Mouse (Mus musculus) MEL (cell line): ENCODE data around the gene Rbm47. TPM values are rescaled to one million over a fixed set of nuclear protein-coding genes. Genes with fewer than 3 reads are reported as not detected.
"Not testable (repeated sequence)": the region's sequence is repeated elsewhere in the genome, so short reads cannot be mapped to it uniquely, and the experiment has no call there.

Experiments
- DNase-seq: peaks from one replicate; pipeline ENCODE4 v3.0.0; 2011; ENCODE audit warnings: low read depth, low spot score
- H3K27ac ChIP-seq: 2 replicates; pipeline ENCODE4 v1.5.1; 2012; ENCODE audit warnings: low read depth, mild to moderate bottlenecking, control low read depth, low read length, moderate library complexity; ENCODE audit not compliant: control insufficient read depth
- H3K27me3 ChIP-seq, 2 experiments: fragments of 150-350 bp in 1 of 2; sonication (generic) in 1 of 2; 2 replicates each; pipeline ENCODE4 v1.6.1; 2012; ENCODE audit warnings: low read length in 2 of 2, mild to moderate bottlenecking in 2 of 2, improper control_type of control experiment in 1 of 2, moderate library complexity in 1 of 2; ENCODE audit not compliant: insufficient read depth in 2 of 2, control insufficient read depth in 1 of 2
- H3K36me3 ChIP-seq, 2 experiments: 2 replicates each; pipeline ENCODE4 v1.6.1; 2012 to 2014; ENCODE audit warnings: low read length in 2 of 2, improper control_type of control experiment in 1 of 2, inconsistent platforms in 1 of 2, mild to moderate bottlenecking in 1 of 2; ENCODE audit not compliant: insufficient read depth in 2 of 2, control insufficient read depth in 1 of 2
- H3K4me1 ChIP-seq, 2 experiments: fragments of 150-350 bp in 1 of 2; sonication (generic) in 1 of 2; 2 replicates each; pipeline ENCODE4 v1.6.1; 2012; ENCODE audit warnings: low read length in 2 of 2, improper control_type of control experiment in 1 of 2, mild to moderate bottlenecking in 1 of 2; ENCODE audit not compliant: insufficient read depth in 2 of 2, control insufficient read depth in 1 of 2
- H3K4me3 ChIP-seq, 2 experiments: fragments of 150-350 bp in 1 of 2; sonication (generic) in 1 of 2; 2 replicates each; pipeline ENCODE4 v1.5.1; 2012; ENCODE audit warnings: low read depth in 2 of 2, low read length in 2 of 2, mild to moderate bottlenecking in 2 of 2, moderate library complexity in 2 of 2, control low read depth in 1 of 2, improper control_type of control experiment in 1 of 2; ENCODE audit not compliant: control insufficient read depth in 1 of 2, insufficient read depth in 1 of 2
- H3K79me2 ChIP-seq: 2 replicates; pipeline ENCODE4 v1.6.1; 2012; ENCODE audit warnings: mild to moderate bottlenecking, low read length, moderate library complexity; ENCODE audit not compliant: control insufficient read depth, poor library complexity, insufficient read depth
- H3K9ac ChIP-seq: 2 replicates; pipeline ENCODE4 v1.6.1; 2012; ENCODE audit warnings: low read depth, mild to moderate bottlenecking, control low read depth, low read length, moderate library complexity; ENCODE audit not compliant: control insufficient read depth, poor library complexity, severe bottlenecking
- H3K9me3 ChIP-seq: fragments of 150-350 bp; sonication (generic); replicated peaks from 2 replicates; pipeline ENCODE4 v1.6.1; 2012; ENCODE audit warnings: mild to moderate bottlenecking, low read length, improper control_type of control experiment, moderate library complexity; ENCODE audit not compliant: insufficient read depth
- CHD2 ChIP-seq: IDR thresholded peaks from 2 replicates; pipeline ENCODE4 v1.6.1; 2011; ENCODE audit warnings: low read length, improper control_type of control experiment
- ETS1 ChIP-seq: IDR thresholded peaks from 2 replicates; pipeline ENCODE4 v1.6.1; 2012; ENCODE audit warnings: low read depth, mild to moderate bottlenecking, inconsistent platforms, low read length, improper control_type of control experiment, moderate library complexity
- KAT2A ChIP-seq: conservative IDR thresholded peaks from 2 replicates; pipeline ENCODE4 v1.6.1; 2012; ENCODE audit warnings: low read depth, low read length, improper control_type of control experiment, inconsistent platforms
- MAZ ChIP-seq: IDR thresholded peaks from 2 replicates; pipeline ENCODE4 v1.6.1; 2012; ENCODE audit warnings: low read depth, mild to moderate bottlenecking, inconsistent platforms, low read length, improper control_type of control experiment
- MXI1 ChIP-seq: IDR thresholded peaks from 2 replicates; pipeline ENCODE4 v1.6.1; 2011; ENCODE audit warnings: mild to moderate bottlenecking, low read depth, low read length, improper control_type of control experiment
- MYC ChIP-seq: IDR thresholded peaks from 2 replicates; pipeline ENCODE4 v1.6.1; 2011; ENCODE audit warnings: low read depth, mild to moderate bottlenecking, low read length, improper control_type of control experiment, moderate library complexity
- POLR2AphosphoS2 ChIP-seq: IDR thresholded peaks from 2 replicates; pipeline ENCODE4 v1.6.1; 2011; ENCODE audit warnings: low read length, improper control_type of control experiment
- POLR2AphosphoS5 ChIP-seq: IDR thresholded peaks from 2 replicates; pipeline ENCODE4 v1.6.1; 2012; ENCODE audit warnings: low read depth, borderline replicate concordance, mild to moderate bottlenecking, inconsistent platforms, low read length, moderate library complexity, mixed read lengths
- UBTF ChIP-seq: IDR thresholded peaks from 2 replicates; pipeline ENCODE4 v1.6.1; 2012; ENCODE audit warnings: low read depth, mild to moderate bottlenecking, inconsistent platforms, low read length, improper control_type of control experiment, moderate library complexity, borderline replicate concordance; ENCODE audit not compliant: insufficient read depth
- ZNF384 ChIP-seq: IDR thresholded peaks from 2 replicates; pipeline ENCODE4 v1.6.1; 2012; ENCODE audit warnings: low read depth, mild to moderate bottlenecking, inconsistent platforms, low read length, improper control_type of control experiment
- polyA plus RNA-seq, 2 experiments: library from polyadenylated mRNA; stranded (reverse) in 1 of 2; unstranded in 1 of 2; fragments of >175 nt in 1 of 2; fragments of >200 nt in 1 of 2; gene quantifications; 2 replicates each; pipeline versions ENCODE4 v1.2.1 to v1.2.4; 2012; ENCODE audit warnings: low replicate concordance in 2 of 2, low read depth in 1 of 2; ENCODE audit not compliant: insufficient read length in 2 of 2, insufficient read depth in 1 of 2, missing spikeins in 1 of 2
- total RNA-seq: library from RNA; depleted of rRNA; stranded (reverse); fragments of 300-350 nt; gene quantifications from 2 replicates; pipeline ENCODE4 v1.2.3, GENCODE M21; 2012

The Rbm47 gene
- total and polyA plus RNA-seq, 3 experiments: not detected

DNA sequence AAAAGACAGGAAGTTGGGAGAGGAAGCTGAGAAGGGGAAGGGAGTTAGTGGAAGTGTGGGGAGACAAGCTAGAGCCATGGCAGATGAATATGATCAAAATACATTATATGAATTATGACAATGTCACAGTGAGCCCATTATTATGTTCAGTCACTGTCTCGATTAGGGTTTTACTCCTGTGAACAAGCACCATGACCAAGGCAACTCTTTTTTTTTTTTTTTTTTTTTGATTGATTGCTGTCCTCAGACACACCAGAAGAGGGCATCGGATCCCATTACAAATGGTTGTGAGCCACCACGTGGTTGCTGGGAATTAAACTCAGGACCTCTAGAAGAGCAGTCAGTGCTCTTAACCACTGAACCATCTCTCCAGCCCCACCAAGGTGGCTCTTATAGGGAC is 185.9 kb downstream of the Rbm47 start:
- H3K27ac ChIP-seq, H3K79me2 ChIP-seq, H3K27me3 ChIP-seq, H3K9me3 ChIP-seq, H3K36me3 ChIP-seq, H3K9ac ChIP-seq, H3K4me3 ChIP-seq, DNase-seq: not testable (repeated sequence)
- peak; percentile 60; the same call in 1 of the 2 replicates for TF ChIP-seq ZNF384
- H3K4me1 ChIP-seq: peaks cover 0 to 13% of the 10 kb centered on the region in 2 experiments; a peak in 2 of 4 replicates

DNA sequence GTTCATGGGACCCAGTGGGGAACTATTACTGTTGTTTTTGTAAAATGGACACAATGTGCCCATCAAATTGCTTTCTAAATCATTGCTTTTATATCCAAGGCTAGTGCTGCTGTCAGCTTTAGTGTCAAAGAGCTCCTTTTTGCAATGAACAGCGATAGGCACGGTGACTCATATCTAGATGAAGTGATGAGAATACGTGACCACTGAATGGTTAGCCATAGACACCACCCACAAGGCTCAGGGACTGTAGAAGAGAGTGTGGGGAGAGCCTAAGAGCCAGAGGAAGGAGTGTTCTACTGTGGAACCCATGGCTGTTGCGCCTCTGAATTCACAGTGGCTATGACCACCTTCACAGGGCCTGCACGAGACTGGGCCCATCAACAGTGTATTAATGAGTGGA is 186.5 kb downstream of the Rbm47 start:
- H3K4me3 ChIP-seq: no peak overlapping the region
- H3K27ac ChIP-seq: no peak overlapping the region

DNA sequence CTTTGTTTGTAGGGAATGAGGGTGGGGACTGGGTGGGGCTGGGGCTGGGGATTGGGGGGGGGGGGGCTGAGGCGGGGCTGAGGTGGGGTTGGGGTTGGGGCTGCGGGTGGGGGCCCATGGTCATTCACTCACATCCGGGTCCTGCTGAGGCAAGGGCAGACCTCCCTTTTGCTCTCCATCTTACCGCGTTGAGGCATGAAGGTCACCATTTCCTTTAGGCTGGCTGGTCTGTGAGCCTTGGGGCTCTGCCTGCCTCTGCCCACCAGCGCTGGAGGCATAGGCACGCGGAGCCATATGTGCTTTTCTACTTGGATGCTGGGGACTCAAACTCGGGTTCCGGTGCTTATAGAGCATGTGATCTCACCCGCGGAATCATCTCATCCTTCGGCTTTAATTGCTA is 197.2 kb downstream of the Rbm47 start:
- no peaks in the 10 kb centered on the region for H3K36me3 ChIP-seq
- TF ChIP-seq KAT2A: no peak
- TF ChIP-seq UBTF: no peak
- TF ChIP-seq MAZ: no peak
- H3K27ac ChIP-seq: no peak overlapping the region
- no peak for DNase-seq
- H3K79me2 ChIP-seq: no peaks in the 10 kb centered on the region
- H3K9me3 ChIP-seq: no peaks in the 10 kb centered on the region
- H3K4me1 ChIP-seq: no peaks in the 10 kb centered on the region
- peaks cover 9 to 12% of the 10 kb centered on the region in 2 experiments for H3K27me3 ChIP-seq
- H3K9ac ChIP-seq: no peak overlapping the region
- no peak overlapping the region for H3K4me3 ChIP-seq

More for the DNA sequence above, 186.5 kb downstream of the Rbm47 start:
- peaks cover 0 to 2% of the 10 kb centered on the region in 2 experiments; a peak in 1 of 4 replicates for H3K36me3 ChIP-seq
- TF ChIP-seq CHD2 (no peak), POLR2AphosphoS2 (no peak), MYC (no peak), MXI1 (no peak)
- no peak overlapping the region for H3K9ac ChIP-seq
- H3K9me3 ChIP-seq: no peaks in the 10 kb centered on the region
- peaks cover 0 to 10% of the 10 kb centered on the region in 2 experiments; a peak in 2 of 4 replicates for H3K4me1 ChIP-seq
- H3K27me3 ChIP-seq: no peaks in the 10 kb centered on the region; a peak in 1 of 4 replicates
- H3K79me2 ChIP-seq: no peaks in the 10 kb centered on the region
- DNase-seq: peak; percentile 36

DNA sequence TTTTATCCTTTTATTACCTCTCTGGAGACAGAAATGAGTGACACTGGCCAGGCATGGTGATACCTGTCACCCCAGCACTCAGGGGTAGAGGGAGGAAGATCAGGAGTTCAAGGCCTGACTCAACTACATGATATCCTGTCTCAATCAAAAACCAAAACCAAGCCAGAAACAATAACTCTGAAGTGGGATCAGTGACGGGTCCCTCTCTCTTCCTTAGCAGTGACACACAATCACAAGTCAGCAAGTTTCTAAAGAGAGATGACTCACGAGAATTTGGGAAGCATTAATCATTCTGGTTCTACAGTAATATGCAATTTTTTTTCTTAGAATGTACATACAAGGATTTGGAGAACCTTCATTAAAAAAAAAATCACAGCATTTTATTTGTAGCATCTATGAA is 199.7 kb downstream of the Rbm47 start:
- Histone ChIP-seq H3K79me2 (no peaks in the 10 kb centered on the region), H3K4me1 (no peaks in the 10 kb centered on the region; a peak in 1 of 4 replicates), H3K27me3 (peaks cover 0 to 3% of the 10 kb centered on the region in 2 experiments; a peak in 3 of 4 replicates), H3K27ac (no peak overlapping the region), H3K4me3 (no peak overlapping the region), H3K36me3 (no peaks in the 10 kb centered on the region), H3K9ac (no peak overlapping the region), H3K9me3 (no peaks in the 10 kb centered on the region)
- TF ChIP-seq ETS1: no peak
- no peak for TF ChIP-seq POLR2AphosphoS5
- no peak for TF ChIP-seq MAZ
- TF ChIP-seq MYC: no peak
- no peak for DNase-seq
